Comparison of ENCODE assay signal across 9 mouse cellular contexts in genomic region chr15:85913605-85914004, GRCm38 (mm10). TPM values are rescaled to one million over a fixed set of nuclear protein-coding genes. Genes with fewer than 3 reads are reported as not detected.
DNase-seq lines count a peak whose midpoint lies in the region; TF ChIP-seq lines count a peak whose summit lies in the region.
"Had no signal": no experiment of that assay in that cellular context is flagged by ENCODE, and none has a peak within 500 bp of the region (broad histone marks: within the 10 kb centered on the region; RNA-seq: fewer than 3 reads in every experiment).

No protein-coding gene starts in this region.

- no peaks in the 10 kb centered on the region for H3K36me3 ChIP-seq in heart, adult 2 months (ENCODE audit: control insufficient read depth, insufficient read depth, low read length)

- peak; percentile 60 for TF ChIP-seq CTCF in heart, adult 2 months (IDR thresholded peaks at IDR 0.05)

- H3K79me2 ChIP-seq in heart, adult 2 months (replicated peaks; ENCODE audit: control insufficient read depth, insufficient read depth, low read length): no peaks in the 10 kb centered on the region

- H3K4me1 ChIP-seq in heart, adult 2 months (ENCODE audit: control insufficient read depth, insufficient read depth, low read length): no peaks in the 10 kb centered on the region

- H3K27me3 ChIP-seq in heart, adult 2 months (ENCODE audit: control insufficient read depth, insufficient read depth, low read length): no peaks in the 10 kb centered on the region
- H3K27me3 ChIP-seq: lung, embryonic 15.5 days had no signal

- no peak overlapping the region for H3K27ac ChIP-seq in heart, adult 2 months
- H3K27ac ChIP-seq: lung, embryonic 15.5 days had no signal

- TF ChIP-seq EP300 in heart, adult 2 months (IDR thresholded peaks at IDR 0.05; ENCODE audit: insufficient read depth, low read depth, low read length): no peak

- H3K9ac ChIP-seq in heart, adult 2 months (ENCODE audit: low read depth, low read length): no peak overlapping the region
- H3K9ac ChIP-seq: lung, embryonic 15.5 days had no signal

- no peak overlapping the region for H3K4me3 ChIP-seq in heart, adult 2 months
- H3K4me3 ChIP-seq: lung, embryonic 15.5 days had no signal

- TF ChIP-seq POLR2A in heart, adult 2 months (IDR thresholded peaks at IDR 0.05; ENCODE audit: insufficient read depth, low read depth, low read length): no peak

- intact Hi-C loops in heart, adult 2 months (cut with DNase I): no loop called here

- peak in 1 of 2 experiments; percentile 46 for DNase-seq in heart, adult 2 months
- DNase-seq in heart, adult 9 months (ENCODE audit: low spot score in 2 of 2): no peak
- DNase-seq in right cerebral cortex, postnatal 14 days: peak; percentile 72
- no peak for DNase-seq in right cerebral cortex, adult 18-20 months
- DNase-seq in c-Kit-negative CD71-positive TER-119-positive erythroid progenitor cells, embryonic 14.5 days (ENCODE audit: low read depth, low spot score): peak; percentile 36
- peak; percentile 67 to 90 for DNase-seq in kidney, postnatal 36 days
- peak; percentile 73 for DNase-seq in retina, postnatal 1 day
- no peak for DNase-seq in layer of hippocampus, adult 9-11 months

- 38% methylated on average over 2 of the region's 2 CpGs for WGBS in heart, adult 2 months

RNA-seq across cellular contexts. Expression of gene Trmu, which starts 34.5 kb away (rescaled TPM):
- 10 to 100 TPM; 15.7 to 15.9 TPM for total RNA-seq in heart, adult 2 months (2021)
- 23.5 and 27.8 TPM in 2 replicates for polyA plus RNA-seq in heart, adult 2 months (2012; rRNA removed)

RNA-seq across cellular contexts. Expression of gene Gtse1, which starts 54.1 kb away (rescaled TPM):
- total RNA-seq in heart, adult 2 months (2021): under 1 TPM; 0.21 to 0.41 TPM
- 0.53 and 0.61 TPM in 2 replicates for polyA plus RNA-seq in heart, adult 2 months (2012; rRNA removed)

Comparison
In these comparisons a context has a peak if more than half of its experiments do, and no peak if none do; other contexts are left out.
1. DNase-seq: peak in right cerebral cortex, postnatal 14 days (single experiment), c-Kit-negative CD71-positive TER-119-positive erythroid progenitor cells, embryonic 14.5 days (single experiment), kidney, postnatal 36 days (2 of 2) and retina, postnatal 1 day (single experiment); none in heart, adult 9 months (0 of 2), right cerebral cortex, adult 18-20 months (single experiment) and layer of hippocampus, adult 9-11 months (single experiment).